Mouse (Mus musculus): Measurements from ENCODE around the gene Crtc2.

Crtc2 gene

GRCm38 (mm10) chr3:90256731-90257530 is 3.0 kb downstream of the Crtc2 start:
- TF ChIP-seq GATA4 (IDR thresholded peaks at IDR 0.05; ENCODE audit: insufficient replicate concordance, low read length) = no peak

GRCm38 (mm10) chr3:90258521-90258920 is 4.6 kb downstream of the Crtc2 start:
- TF ChIP-seq GATA4 (IDR thresholded peaks at IDR 0.05; ENCODE audit: insufficient replicate concordance, low read length) = no peak

GRCm38 (mm10) chr3:90263121-90263771 is 9.3 kb downstream of the Crtc2 start:
- no peak for TF ChIP-seq GATA4 (IDR thresholded peaks at IDR 0.05; ENCODE audit: insufficient replicate concordance, low read length)

- no peak for TF ChIP-seq GATA4 (IDR thresholded peaks at IDR 0.05; ENCODE audit: insufficient replicate concordance, low read length)
Observed at GRCm38 (mm10) chr3:90264687-90265033, 10.7 kb downstream of the Crtc2 start.

- TF ChIP-seq GATA4 (IDR thresholded peaks at IDR 0.05; ENCODE audit: insufficient replicate concordance, low read length) = no peak
Observed at GRCm38 (mm10) chr3:90265034-90265931, 11.3 kb downstream of the Crtc2 start, which contains the start of gene Dennd4b. Gene Dennd4b (plus strand): TSS chr3:90265185.

- TF ChIP-seq GATA4 (IDR thresholded peaks at IDR 0.05; ENCODE audit: insufficient replicate concordance, low read length) = no peak
Observed at GRCm38 (mm10) chr3:90265932-90266741, 12.2 kb downstream of the Crtc2 start.

GRCm38 (mm10) chr3:90266901-90267775 is 13.2 kb downstream of the Crtc2 start:
- no peak for TF ChIP-seq GATA4 (IDR thresholded peaks at IDR 0.05; ENCODE audit: insufficient replicate concordance, low read length)

GRCm38 (mm10) chr3:90268190-90268589 is 14.2 kb downstream of the Crtc2 start:
- no peak for TF ChIP-seq GATA4 (IDR thresholded peaks at IDR 0.05; ENCODE audit: insufficient replicate concordance, low read length)

- no peak for TF ChIP-seq GATA4 (IDR thresholded peaks at IDR 0.05; ENCODE audit: insufficient replicate concordance, low read length)
Observed at GRCm38 (mm10) chr3:90268971-90269370, 15.0 kb downstream of the Crtc2 start.

DNA sequence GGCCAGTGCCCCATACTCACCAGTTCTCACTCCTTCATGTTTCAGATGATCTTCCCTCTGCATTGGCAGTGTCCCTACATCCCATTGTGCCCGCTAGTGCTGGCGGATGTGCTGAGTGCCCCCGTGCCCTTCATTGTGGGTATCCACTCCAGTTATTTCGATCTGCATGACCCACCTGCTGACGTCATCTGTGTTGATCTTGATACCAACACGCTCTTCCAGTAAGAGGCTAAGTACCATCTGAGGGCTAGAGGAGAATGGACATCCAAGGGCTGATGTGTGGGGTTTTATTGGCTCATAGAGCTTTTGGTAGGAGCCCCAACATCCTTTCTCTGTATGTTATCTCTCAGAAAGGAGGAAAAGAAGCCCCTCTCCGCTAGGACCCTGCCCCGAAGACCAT is 16.8 kb downstream of the Crtc2 start:
- no peak for TF ChIP-seq GATA4 (IDR thresholded peaks at IDR 0.05; ENCODE audit: insufficient replicate concordance, low read length)

DNA sequence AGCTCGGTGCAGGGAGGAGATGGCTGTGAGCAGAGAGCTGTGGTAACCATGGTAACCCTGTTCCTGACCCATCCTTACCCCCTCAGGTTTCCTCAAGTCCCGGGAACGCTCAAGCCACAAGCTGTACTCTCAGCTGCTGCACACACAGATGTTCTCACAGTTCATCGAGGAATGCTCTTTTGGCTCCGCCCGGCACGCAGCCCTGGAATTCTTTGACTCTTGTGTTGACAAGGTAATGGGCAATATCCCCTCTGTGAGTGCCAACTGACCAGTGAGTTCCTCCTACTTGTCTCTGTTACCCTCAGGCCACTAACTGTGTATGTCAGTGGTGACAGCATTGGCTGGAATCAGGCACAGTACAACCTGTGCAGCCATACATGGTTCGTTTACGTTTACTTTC is 18.2 kb downstream of the Crtc2 start:
- TF ChIP-seq GATA4 (IDR thresholded peaks at IDR 0.05; ENCODE audit: insufficient replicate concordance, low read length) = no peak

DNA sequence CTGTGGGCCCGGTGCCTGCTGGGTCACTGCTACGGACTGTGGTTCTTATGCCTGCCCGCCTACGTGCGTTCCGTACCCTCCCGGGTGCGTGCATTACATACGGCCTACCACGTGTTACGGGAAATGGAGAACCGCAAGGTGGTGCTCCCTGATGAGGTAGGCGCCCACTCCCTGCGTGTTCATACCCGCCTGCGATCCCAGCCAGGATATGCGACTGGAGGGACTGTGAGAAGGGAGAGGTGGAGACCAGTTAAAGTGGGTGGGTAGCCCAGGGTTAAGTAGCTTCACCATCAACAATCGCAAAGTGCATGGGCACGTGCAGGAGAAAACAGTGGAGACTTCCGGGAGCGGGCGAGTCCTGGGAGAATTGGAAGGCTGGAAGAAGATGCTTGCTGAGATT is 19.9 kb downstream of the Crtc2 start:
- TF ChIP-seq GATA4 (IDR thresholded peaks at IDR 0.05; ENCODE audit: insufficient replicate concordance, low read length) = no peak

- no peak for TF ChIP-seq GATA4 (IDR thresholded peaks at IDR 0.05; ENCODE audit: insufficient replicate concordance, low read length)
Observed at GRCm38 (mm10) chr3:90275286-90275685, 21.3 kb downstream of the Crtc2 start.

DNA sequence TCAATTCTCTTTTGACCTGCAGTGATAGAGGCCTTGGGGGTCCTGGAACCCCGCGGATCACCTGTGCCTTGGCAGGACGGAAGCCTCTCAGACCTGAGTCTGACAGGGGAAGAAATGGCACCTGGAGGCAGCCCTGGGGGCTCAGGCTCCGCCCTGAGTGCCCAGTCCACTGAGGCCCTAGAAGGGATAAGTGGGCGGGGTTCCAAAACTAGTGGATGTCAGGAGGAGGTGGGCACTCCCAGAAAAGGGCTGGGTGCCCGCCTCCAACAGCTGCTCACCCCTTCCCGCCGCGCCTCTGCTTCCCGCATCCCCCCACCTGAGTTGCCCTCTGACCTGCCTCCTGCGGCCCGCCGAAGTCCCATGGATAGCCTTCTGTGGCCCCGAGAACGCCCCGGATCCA is 22.9 kb downstream of the Crtc2 start:
- TF ChIP-seq GATA4 (IDR thresholded peaks at IDR 0.05; ENCODE audit: insufficient replicate concordance, low read length) = no peak
